Mouse (Mus musculus): ENCODE results near the gene Cd151.

DNA sequence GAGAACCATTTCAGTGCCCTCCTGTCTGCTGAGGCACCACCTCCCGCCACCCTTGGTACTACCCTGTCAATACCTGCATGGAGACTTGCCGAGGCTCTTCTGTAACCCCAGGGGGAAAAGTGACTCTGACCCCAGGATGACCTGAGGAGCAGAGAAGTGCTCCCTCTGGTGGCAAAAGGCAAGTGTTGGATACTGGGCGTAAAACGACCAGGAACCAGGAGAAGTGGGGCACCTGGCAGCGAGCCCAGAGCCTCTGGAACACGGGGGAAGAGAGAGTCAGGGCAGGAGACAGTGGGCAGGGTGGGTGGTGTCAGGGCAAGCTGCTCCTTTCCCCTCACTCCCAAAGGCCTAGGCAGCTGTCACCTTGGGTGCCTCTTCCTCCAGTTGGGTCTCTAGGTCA, 26.6 kb upstream of the Cd151 start:
- TF ChIP-seq CTCF (IDR thresholded peaks at IDR 0.05; ENCODE audit: low read depth, low read length) (peak; percentile 93), POLR2A (IDR thresholded peaks at IDR 0.05; ENCODE audit: borderline replicate concordance, low read depth, low read length) (no peak)

Data from bone marrow macrophage, adult 2 months (primary cell).